Mouse (Mus musculus) lung, postnatal 10 days (tissue): ENCODE results near the gene Syvn1.

ENCODE experiments used
- DNase-seq: peaks from one replicate; pipeline ENCODE4 v3.0.0; 2021

The Syvn1 gene

GRCm38 (mm10) chr19:6069851-6070250 is 23.5 kb downstream of the Syvn1 start:
- DNase-seq: no peak

DNA sequence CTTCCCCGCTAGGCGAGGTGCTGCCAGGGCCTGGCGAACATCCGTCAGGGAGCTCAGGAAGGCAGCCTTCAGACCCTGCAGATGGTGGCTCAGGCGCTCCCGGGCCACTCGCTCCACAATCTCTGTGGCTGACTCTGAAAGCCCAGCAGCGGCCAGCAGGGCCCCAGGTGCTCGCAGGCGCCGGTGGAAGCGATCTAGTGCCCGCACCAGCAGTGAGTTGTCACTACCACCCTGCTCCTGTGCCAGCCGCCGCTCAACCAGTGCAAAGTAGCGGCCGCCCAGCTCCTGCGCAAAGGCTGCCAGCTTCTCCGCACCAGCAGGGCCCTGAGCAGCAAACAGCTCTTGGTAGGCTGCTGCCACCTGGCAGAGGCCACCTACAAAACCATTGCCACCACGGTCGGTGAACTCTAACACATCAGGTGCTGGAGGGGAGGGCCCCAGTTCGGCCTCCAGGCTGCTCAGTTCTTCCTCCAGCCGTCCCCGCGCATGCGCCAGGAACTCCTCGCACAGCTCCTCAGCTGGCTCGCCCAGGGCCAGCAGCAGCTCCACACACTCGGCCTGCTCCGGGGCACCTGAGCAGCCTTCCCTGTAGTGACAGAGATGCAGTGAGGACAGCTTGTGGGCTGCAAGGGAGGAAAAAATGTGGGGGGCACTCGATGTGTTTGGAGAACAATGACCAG is 24.3 kb downstream of the Syvn1 start:
- DNase-seq: no peak

DNA sequence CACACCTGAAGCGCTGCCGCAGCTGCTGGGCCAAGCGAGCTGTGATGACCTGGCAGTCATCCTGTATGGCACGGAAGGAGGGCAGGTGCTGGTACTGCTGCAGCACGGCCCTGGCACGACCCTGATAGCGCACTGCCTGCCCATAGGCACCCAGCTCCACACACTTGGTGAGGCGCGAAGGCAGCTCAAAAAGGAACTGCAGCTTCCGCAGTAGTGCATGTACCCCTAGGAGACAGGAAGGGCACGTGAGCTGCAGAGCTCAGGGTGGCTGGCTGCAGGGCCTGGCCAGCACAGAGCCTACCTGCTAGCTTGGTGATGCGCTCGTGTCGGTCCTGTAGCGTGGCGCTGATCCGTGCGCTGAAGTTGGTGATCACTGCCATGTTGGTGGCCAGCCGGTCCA is 24.9 kb downstream of the Syvn1 start:
- no peak for DNase-seq

- no peak for DNase-seq
Observed at GRCm38 (mm10) chr19:6073889-6074288, 27.5 kb downstream of the Syvn1 start.

- DNase-seq: peak; percentile 94
Observed at GRCm38 (mm10) chr19:6076564-6077393, 30.4 kb downstream of the Syvn1 start, which contains the start of gene Vps51. Gene Vps51, minus strand, starts transcription at chr19:6077231.

- DNase-seq: no peak
Observed at GRCm38 (mm10) chr19:6079983-6080480, 33.7 kb downstream of the Syvn1 start, which contains the start of gene Tmem262. Gene Tmem262, plus strand, starts transcription at chr19:6080033.

DNA sequence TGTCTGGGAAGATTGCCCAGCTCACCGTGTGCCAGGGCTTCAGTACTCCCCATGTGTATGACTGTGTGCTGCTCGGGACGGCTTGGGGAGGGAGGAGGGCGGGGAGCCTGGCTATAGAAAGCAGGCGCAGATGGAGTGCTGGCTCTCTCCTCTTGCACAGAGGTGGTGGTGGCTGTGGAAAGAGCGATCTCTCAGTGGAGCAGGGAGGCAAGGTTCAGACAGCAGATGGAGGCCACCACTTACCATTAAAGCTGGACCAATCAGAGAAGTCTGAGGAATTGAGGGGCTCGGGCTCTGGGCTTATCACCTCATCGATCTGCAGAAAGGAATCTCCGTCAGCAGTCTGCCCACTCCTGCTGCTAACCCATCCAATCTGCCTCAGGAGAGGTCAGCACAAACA is 35.8 kb downstream of the Syvn1 start, which contains the start of gene Gm28374:
Gene Gm28374, minus strand, starts transcription at position 101 of the 400 bp plus-strand sequence.
- no peak for DNase-seq

GRCm38 (mm10) chr19:6084478-6085248 is 38.3 kb downstream of the Syvn1 start, which contains the start of the genes Zfpl1 and Cdca5:
Gene Zfpl1, minus strand, starts transcription at chr19:6084956.
Gene Cdca5, plus strand, starts transcription at chr19:6084983.
- peak; percentile 97 for DNase-seq

GRCm38 (mm10) chr19:6085417-6085879 is 39.1 kb downstream of the Syvn1 start:
- peak; percentile 67 for DNase-seq

- no peak for DNase-seq
Observed at GRCm38 (mm10) chr19:6088841-6089240, 42.5 kb downstream of the Syvn1 start.

- DNase-seq: no peak
Observed at GRCm38 (mm10) chr19:6094119-6094518, 47.7 kb downstream of the Syvn1 start, which contains the start of gene AC131692.1. Gene AC131692.1, plus strand, starts transcription at chr19:6094419.

- no peak for DNase-seq
Observed at GRCm38 (mm10) chr19:6097847-6098246, 51.5 kb downstream of the Syvn1 start.

DNA sequence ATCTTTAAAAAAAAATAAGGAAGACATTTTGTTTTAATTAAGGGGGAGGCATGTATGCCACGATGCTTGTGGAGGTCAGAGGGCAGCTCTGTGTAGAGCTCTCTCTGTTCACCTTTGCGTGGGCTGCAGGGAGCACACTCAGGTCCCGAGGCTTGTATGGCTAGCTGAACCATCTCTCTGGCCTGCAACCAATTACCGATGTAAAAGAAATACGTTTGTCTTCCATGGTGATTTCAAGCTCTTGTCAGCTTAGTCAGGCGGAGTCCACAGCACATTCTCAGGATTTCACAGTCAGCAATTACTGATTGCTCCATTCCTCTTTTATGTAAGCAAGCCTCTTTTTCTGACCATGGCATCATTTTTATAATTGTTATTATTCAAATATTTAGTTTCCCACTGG is 54.8 kb downstream of the Syvn1 start:
- no peak for DNase-seq

DNA sequence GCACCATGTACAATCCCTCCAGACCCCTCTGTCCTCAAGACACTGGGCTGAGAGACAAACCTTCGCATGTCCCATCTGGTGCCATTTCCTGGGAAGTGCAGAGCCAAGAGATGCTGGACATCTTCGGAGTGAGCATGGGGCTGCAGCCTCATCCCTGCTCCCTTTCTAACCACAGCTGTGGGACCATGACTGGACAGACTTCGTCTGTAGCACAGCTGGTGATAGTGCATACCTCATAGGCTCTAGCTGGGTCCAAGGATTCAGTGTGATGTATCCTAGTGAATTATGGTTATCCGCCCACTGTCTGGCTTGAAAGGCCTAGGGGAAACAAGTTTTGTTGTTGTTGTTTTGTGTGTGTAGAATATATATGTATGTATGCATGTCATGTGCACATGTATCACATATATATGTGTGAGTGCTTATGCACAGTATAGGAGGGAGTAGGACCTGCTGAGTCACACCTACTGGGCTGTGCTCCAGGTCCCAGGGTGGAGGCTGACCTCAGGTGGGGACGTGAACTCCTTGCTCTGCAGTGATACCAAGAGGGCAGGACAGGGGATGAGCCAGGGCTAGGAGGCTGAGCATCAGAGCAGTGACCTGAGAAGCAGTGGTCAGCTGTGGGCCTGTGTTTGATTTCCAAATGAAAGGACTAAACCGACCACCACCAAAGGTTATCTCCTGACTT is 55.9 kb downstream of the Syvn1 start:
- no peak for DNase-seq
